ENCODE assay signal across 40 mouse cellular contexts in the genomic region with DNA sequence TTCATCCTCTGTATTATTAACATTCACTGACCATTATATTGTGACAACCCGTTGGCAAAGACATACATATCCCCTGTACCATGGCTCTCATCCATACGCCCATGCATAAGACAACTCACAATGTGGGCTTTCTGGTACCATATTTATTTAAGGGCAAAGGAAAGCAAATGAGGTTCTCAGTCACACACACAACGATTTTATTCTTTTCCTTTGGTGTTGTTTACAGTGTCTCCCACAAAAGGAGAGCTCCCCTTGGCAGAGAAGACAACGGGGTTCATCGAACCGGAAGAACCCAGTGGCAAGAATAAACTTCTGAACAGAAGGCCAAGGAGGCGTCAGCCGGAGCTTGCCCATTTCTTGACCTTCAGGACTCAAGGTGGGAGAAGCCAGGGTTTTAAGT. TPM values are rescaled to one million over a fixed set of nuclear protein-coding genes. Genes with fewer than 3 reads are reported as not detected.
"Had no signal": no experiment of that assay in that cellular context is flagged by ENCODE, and none has a peak within 500 bp of the region (broad histone marks: within the 10 kb centered on the region; RNA-seq: fewer than 3 reads in every experiment).

Gene Pde6h (plus strand): TSS at position 301 of the 400 bp plus-strand sequence.

- H3K9me3 ChIP-seq: heart, embryonic 12.5 days; heart, embryonic 13.5 days; heart, embryonic 15.5 days; hindbrain, embryonic 10.5 days; hindbrain, embryonic 12.5 days; hindbrain, embryonic 13.5 days; hindbrain, embryonic 15.5 days; intestine, embryonic 15.5 days; kidney, embryonic 15.5 days had no signal

- DNase-seq: heart, postnatal 10 days; heart, postnatal 14 days; heart, postnatal 36 days; heart, postnatal 4 days; kidney, adult 11 months; kidney, adult 18-20 months; kidney, adult 2 months; kidney, adult 8-10 months; kidney, adult 9 months; kidney, postnatal 10 days; kidney, postnatal 14 days; kidney, postnatal 25 days; kidney, postnatal 36 days; kidney, postnatal 4 days; layer of hippocampus, adult 9-11 months; layer of hippocampus, postnatal 36 days had no signal

- H3K9ac ChIP-seq: heart, embryonic 12.5 days; heart, embryonic 15.5 days; hindbrain, embryonic 12.5 days; hindbrain, embryonic 13.5 days; hindbrain, embryonic 14.5 days; hindbrain, embryonic 15.5 days; intestine, embryonic 15.5 days; kidney, embryonic 15.5 days had no signal

- H3K4me2 ChIP-seq: heart, embryonic 11.5 days; heart, embryonic 12.5 days; heart, embryonic 13.5 days; heart, embryonic 15.5 days; hindbrain, embryonic 12.5 days; hindbrain, embryonic 13.5 days; hindbrain, embryonic 14.5 days; hindbrain, embryonic 15.5 days; intestine, embryonic 15.5 days; kidney, embryonic 15.5 days had no signal

- H3K27me3 ChIP-seq: heart, embryonic 12.5 days; heart, embryonic 13.5 days; heart, embryonic 15.5 days; hindbrain, embryonic 12.5 days; hindbrain, embryonic 13.5 days; hindbrain, embryonic 15.5 days; intestine, embryonic 15.5 days; kidney, embryonic 15.5 days had no signal

- H3K4me1 ChIP-seq: hindbrain, embryonic 12.5 days; hindbrain, embryonic 13.5 days; hindbrain, embryonic 15.5 days; intestine, embryonic 15.5 days had no signal

- H3K4me3 ChIP-seq: heart, embryonic 12.5 days; heart, embryonic 13.5 days; heart, embryonic 15.5 days; hindbrain, embryonic 10.5 days; hindbrain, embryonic 12.5 days; hindbrain, embryonic 13.5 days; hindbrain, embryonic 15.5 days; intestine, embryonic 15.5 days; kidney, embryonic 15.5 days; layer of hippocampus, adult 2 months; left cerebral cortex, adult 2 months had no signal

- H3K27ac ChIP-seq: hindbrain, embryonic 10.5 days; hindbrain, embryonic 12.5 days; hindbrain, embryonic 13.5 days; hindbrain, embryonic 14.5 days; hindbrain, embryonic 15.5 days; hindbrain, postnatal 0 days; intestine, embryonic 15.5 days; kidney, embryonic 15.5 days; kidney, postnatal 0 days; layer of hippocampus, adult 2 months; left cerebral cortex, adult 2 months had no signal

- ATAC-seq: hindbrain, embryonic 16.5 days; hindbrain, postnatal 0 days; inflammation-experienced regulatory T-cells, adult 6 months; intestine, embryonic 15.5 days; intestine, embryonic 16.5 days; intestine, postnatal 0 days had no signal

- H3K36me3 ChIP-seq: heart, embryonic 15.5 days; hindbrain, embryonic 10.5 days; hindbrain, embryonic 12.5 days; hindbrain, embryonic 13.5 days; hindbrain, embryonic 15.5 days; intestine, embryonic 15.5 days; kidney, embryonic 15.5 days had no signal

RNA-seq across cellular contexts. Expression of gene Pde6h, which starts in this region (rescaled TPM):
- total RNA-seq: heart, postnatal 10 days; heart, postnatal 25 days; heart, postnatal 36 days; heart, postnatal 4 days; hematopoietic stem cell, adult 5-6 weeks; hindbrain, postnatal 0 days had no signal
- polyA plus RNA-seq: heart, embryonic 13.5 days; heart, embryonic 14.5 days; hindbrain, embryonic 10.5 days; hindbrain, embryonic 11.5 days; hindbrain, embryonic 12.5 days; hindbrain, embryonic 13.5 days; inflammation-experienced regulatory T-cells, adult 6 months; intestine, embryonic 14.5 days; intestine, embryonic 15.5 days had no signal
